Mouse (Mus musculus): Measurements from ENCODE around the gene Ppp1ca. TPM values are rescaled to one million over a fixed set of nuclear protein-coding genes. Genes with fewer than 3 reads are reported as not detected.

Ppp1ca gene
- total and polyA plus RNA-seq, 3 experiments, result 272 to 406 (median 313) TPM

DNA sequence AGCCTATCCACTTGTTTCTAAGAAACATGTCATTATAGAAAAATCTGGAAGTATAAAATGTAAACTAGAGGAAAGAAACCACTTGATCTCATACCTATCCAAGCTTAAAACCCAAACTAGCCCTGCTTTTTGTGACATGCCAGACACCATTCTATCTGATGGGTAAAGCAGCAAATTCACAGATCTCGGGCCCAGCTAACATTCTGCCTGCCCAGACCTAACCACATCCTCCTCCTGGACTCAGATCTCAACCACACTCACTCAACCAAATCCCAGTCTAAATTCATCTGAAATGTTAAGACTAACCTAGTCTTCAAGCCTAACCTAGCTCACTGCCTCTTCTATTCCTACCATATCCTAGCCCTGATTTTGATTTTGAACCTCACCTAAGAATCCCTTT is 26.9 kb downstream of the Ppp1ca start:
- TF ChIP-seq EP300 (IDR thresholded peaks at IDR 0.05; ENCODE audit: insufficient read depth, low read depth, low read length) (no peak), CTCF (IDR thresholded peaks at IDR 0.05) (no peak), POLR2A (IDR thresholded peaks at IDR 0.05; ENCODE audit: insufficient read depth, low read depth, low read length) (no peak)
- 82% methylated on average over 1 of the region's 1 CpGs for WGBS
- H3K4me3 ChIP-seq, result no peak overlapping the region
- DNase-seq, result no peak
- H3K9ac ChIP-seq (ENCODE audit: low read depth, low read length), result no peak overlapping the region
- no peaks in the 10 kb centered on the region for H3K79me2 ChIP-seq (replicated peaks; ENCODE audit: control insufficient read depth, insufficient read depth, low read length)
- intact Hi-C loops (cut with DNase I), result no loop called here
- H3K4me1 ChIP-seq (ENCODE audit: control insufficient read depth, insufficient read depth, low read length), result peaks cover 12% of the 10 kb centered on the region
- no peaks in the 10 kb centered on the region for H3K36me3 ChIP-seq (ENCODE audit: control insufficient read depth, insufficient read depth, low read length)
- H3K27me3 ChIP-seq (ENCODE audit: control insufficient read depth, insufficient read depth, low read length), result no peaks in the 10 kb centered on the region
- no peak overlapping the region for H3K27ac ChIP-seq

DNA sequence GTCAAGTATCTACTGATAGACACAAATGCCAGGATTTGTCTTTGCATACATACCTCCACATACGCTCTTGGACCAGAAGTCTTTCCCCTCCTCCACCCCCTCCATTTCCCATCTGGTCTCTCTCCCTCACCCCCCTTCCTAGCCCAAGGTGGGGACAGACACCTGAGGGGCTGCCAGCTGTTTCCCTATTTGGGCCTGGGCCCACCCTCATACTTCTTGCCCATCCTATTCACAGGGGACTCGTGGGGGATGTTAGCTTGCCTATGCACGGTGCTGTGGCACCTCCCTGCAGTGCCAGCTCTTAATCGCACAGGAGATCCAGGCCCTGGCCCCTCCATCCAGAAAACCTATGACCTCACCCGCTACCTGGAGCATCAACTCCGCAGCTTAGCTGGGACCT is 28.1 kb downstream of the Ppp1ca start:
- no peak for DNase-seq
- intact Hi-C loops (cut with DNase I), result no loop called here
- Histone ChIP-seq H3K9ac (ENCODE audit: low read depth, low read length) (no peak overlapping the region), H3K4me3 (no peak overlapping the region), H3K36me3 (ENCODE audit: control insufficient read depth, insufficient read depth, low read length) (no peaks in the 10 kb centered on the region), H3K79me2 (replicated peaks; ENCODE audit: control insufficient read depth, insufficient read depth, low read length) (no peaks in the 10 kb centered on the region), H3K4me1 (ENCODE audit: control insufficient read depth, insufficient read depth, low read length) (peaks cover 11% of the 10 kb centered on the region), H3K27ac (no peak overlapping the region), H3K27me3 (ENCODE audit: control insufficient read depth, insufficient read depth, low read length) (no peaks in the 10 kb centered on the region)
- TF ChIP-seq EP300 (IDR thresholded peaks at IDR 0.05; ENCODE audit: insufficient read depth, low read depth, low read length) (no peak), CTCF (IDR thresholded peaks at IDR 0.05) (no peak), POLR2A (IDR thresholded peaks at IDR 0.05; ENCODE audit: insufficient read depth, low read depth, low read length) (no peak)
- WGBS, result 89% methylated on average over 6 of the region's 6 CpGs

DNA sequence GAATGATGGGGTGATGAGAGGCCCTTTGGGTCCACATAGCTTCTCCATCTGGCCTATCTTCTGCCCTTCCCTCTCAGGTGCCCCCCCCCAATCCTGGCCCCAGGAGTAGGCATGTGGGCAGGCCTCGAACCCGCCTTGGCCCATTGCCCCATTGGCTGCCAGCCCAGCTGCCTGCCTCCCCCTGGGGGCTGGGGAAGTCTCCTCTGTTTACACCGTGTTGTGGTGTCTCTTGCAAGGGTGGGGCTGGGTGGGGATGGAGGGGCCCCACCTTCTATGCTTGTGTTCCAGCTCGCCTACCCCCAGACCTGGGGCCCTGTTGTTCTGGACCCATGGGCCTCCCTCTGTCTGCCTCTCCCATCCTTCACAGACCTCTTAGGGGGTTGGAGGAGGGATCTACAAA is 28.6 kb downstream of the Ppp1ca start:
- H3K27me3 ChIP-seq (ENCODE audit: control insufficient read depth, insufficient read depth, low read length), result no peaks in the 10 kb centered on the region
- H3K4me3 ChIP-seq, result no peak overlapping the region
- H3K36me3 ChIP-seq (ENCODE audit: control insufficient read depth, insufficient read depth, low read length), result no peaks in the 10 kb centered on the region
- no peak for DNase-seq
- H3K9ac ChIP-seq (ENCODE audit: low read depth, low read length), result no peak overlapping the region
- 43% methylated on average over 4 of the region's 4 CpGs for WGBS
- TF ChIP-seq EP300 (IDR thresholded peaks at IDR 0.05; ENCODE audit: insufficient read depth, low read depth, low read length), result no peak
- peaks cover 11% of the 10 kb centered on the region for H3K4me1 ChIP-seq (ENCODE audit: control insufficient read depth, insufficient read depth, low read length)
- intact Hi-C loops (cut with DNase I), result no loop called here
- no peak overlapping the region for H3K27ac ChIP-seq
- no peaks in the 10 kb centered on the region for H3K79me2 ChIP-seq (replicated peaks; ENCODE audit: control insufficient read depth, insufficient read depth, low read length)

DNA sequence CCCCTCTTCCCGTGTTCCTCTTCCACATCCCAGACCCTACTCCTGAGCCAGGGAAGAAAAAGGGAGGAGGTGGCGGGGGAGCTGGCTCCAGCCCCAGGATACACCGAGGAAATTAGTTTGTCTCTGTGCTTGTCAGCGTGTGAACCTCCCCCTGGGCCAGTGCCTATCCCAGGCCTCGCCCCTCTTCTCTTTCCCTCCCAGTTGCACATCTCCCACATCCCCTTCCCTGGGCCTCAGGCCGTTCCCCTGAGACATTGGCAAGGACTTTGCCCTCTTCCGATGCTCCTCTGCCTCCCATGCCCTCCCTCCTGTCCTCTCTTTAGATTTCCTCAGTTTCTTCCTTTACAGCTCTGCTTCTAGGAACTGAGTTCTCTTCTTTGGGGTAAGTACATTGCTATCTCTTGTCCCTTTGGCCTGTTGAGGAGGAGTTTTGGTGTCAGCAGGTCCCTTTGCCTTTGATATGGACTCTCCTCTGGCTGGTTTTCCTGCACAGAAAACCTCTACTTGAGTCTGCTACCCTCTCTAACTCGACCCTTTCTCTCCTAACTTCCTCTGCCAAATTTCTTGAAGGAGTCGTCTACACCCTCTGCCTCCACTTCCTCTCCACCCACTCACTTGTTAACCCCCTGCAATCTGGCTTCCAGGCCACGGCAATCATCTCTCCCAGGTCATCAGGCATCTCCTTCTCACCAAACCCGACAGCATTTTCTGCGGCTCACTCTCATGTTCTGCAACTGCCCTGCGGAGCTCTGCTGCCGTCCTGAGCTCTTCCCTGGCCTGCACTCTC is 29.3 kb downstream of the Ppp1ca start:
- H3K4me3 ChIP-seq, result no peak overlapping the region
- H3K9ac ChIP-seq (ENCODE audit: low read depth, low read length), result no peak overlapping the region
- intact Hi-C loops (cut with DNase I), result no loop called here
- DNase-seq, result no peak
- WGBS, result 36% methylated on average over 14 of the region's 14 CpGs
- H3K36me3 ChIP-seq (ENCODE audit: control insufficient read depth, insufficient read depth, low read length), result no peaks in the 10 kb centered on the region
- H3K79me2 ChIP-seq (replicated peaks; ENCODE audit: control insufficient read depth, insufficient read depth, low read length), result no peaks in the 10 kb centered on the region
- TF ChIP-seq POLR2A (IDR thresholded peaks at IDR 0.05; ENCODE audit: insufficient read depth, low read depth, low read length), result no peak
- TF ChIP-seq CTCF (IDR thresholded peaks at IDR 0.05), result no peak
- TF ChIP-seq EP300 (IDR thresholded peaks at IDR 0.05; ENCODE audit: insufficient read depth, low read depth, low read length), result no peak
- H3K4me1 ChIP-seq (ENCODE audit: control insufficient read depth, insufficient read depth, low read length), result peaks cover 6% of the 10 kb centered on the region; the same call in 1 of the 2 replicates
- no peaks in the 10 kb centered on the region for H3K27me3 ChIP-seq (ENCODE audit: control insufficient read depth, insufficient read depth, low read length)
- peak overlapping the region; percentile 28 for H3K27ac ChIP-seq

DNA sequence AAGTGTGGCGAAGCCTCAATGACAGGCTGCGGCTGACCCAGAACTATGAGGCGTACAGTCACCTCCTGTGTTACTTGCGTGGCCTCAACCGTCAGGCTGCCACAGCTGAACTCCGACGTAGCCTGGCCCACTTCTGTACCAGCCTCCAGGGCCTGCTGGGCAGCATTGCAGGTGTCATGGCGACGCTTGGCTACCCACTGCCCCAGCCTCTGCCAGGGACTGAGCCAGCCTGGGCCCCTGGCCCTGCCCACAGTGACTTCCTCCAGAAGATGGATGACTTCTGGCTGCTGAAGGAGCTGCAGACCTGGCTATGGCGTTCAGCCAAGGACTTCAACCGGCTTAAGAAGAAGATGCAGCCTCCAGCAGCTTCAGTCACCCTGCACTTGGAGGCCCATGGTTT is 30.3 kb downstream of the Ppp1ca start:
- no peaks in the 10 kb centered on the region for H3K36me3 ChIP-seq (ENCODE audit: control insufficient read depth, insufficient read depth, low read length)
- peaks cover 5% of the 10 kb centered on the region; the same call in 1 of the 2 replicates for H3K4me1 ChIP-seq (ENCODE audit: control insufficient read depth, insufficient read depth, low read length)
- no peaks in the 10 kb centered on the region for H3K27me3 ChIP-seq (ENCODE audit: control insufficient read depth, insufficient read depth, low read length)
- 80% methylated on average over 11 of the region's 11 CpGs for WGBS
- DNase-seq, result no peak
- no peaks in the 10 kb centered on the region for H3K79me2 ChIP-seq (replicated peaks; ENCODE audit: control insufficient read depth, insufficient read depth, low read length)
- intact Hi-C loops (cut with DNase I), result no loop called here
- H3K9ac ChIP-seq (ENCODE audit: low read depth, low read length), result no peak overlapping the region
- TF ChIP-seq CTCF (IDR thresholded peaks at IDR 0.05) (no peak), POLR2A (IDR thresholded peaks at IDR 0.05; ENCODE audit: insufficient read depth, low read depth, low read length) (no peak), EP300 (IDR thresholded peaks at IDR 0.05; ENCODE audit: insufficient read depth, low read depth, low read length) (no peak)
- H3K27ac ChIP-seq, result no peak overlapping the region
- H3K4me3 ChIP-seq, result no peak overlapping the region

DNA sequence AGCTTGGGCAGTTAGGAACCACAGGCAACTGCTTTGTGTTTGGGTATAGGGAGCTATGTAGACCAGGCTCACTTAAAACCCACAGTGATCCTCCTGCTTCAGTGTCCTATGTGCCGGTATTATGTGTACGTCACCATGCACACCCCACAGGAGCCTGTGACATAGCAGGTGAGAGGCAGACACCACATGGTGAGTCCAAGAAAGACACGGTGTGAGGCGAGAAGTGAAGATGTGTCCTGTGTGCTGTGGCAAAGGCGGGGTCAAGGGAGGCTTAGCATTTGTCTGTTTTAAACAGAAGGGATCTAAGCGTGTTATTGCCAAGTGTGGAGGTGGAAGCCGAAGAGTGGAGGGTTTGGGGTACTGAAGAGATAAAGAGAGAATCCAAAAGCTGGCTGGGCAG is 34.9 kb downstream of the Ppp1ca start:
- WGBS, result 89% methylated on average over 7 of the region's 7 CpGs
- peaks cover 6% of the 10 kb centered on the region; the same call in 1 of the 2 replicates for H3K4me1 ChIP-seq (ENCODE audit: control insufficient read depth, insufficient read depth, low read length)
- no peak overlapping the region for H3K4me3 ChIP-seq
- H3K9ac ChIP-seq (ENCODE audit: low read depth, low read length), result no peak overlapping the region
- DNase-seq, result peak in 1 of 2 experiments; percentile 8
- H3K27ac ChIP-seq, result no peak overlapping the region
- H3K79me2 ChIP-seq (replicated peaks; ENCODE audit: control insufficient read depth, insufficient read depth, low read length), result no peaks in the 10 kb centered on the region
- intact Hi-C loops (cut with DNase I), result loop anchor here (5.0 kb wide), 3 partner anchors 99 to 209 kb away; partner anchors contain the start of gene Aip
- H3K36me3 ChIP-seq (ENCODE audit: control insufficient read depth, insufficient read depth, low read length), result no peaks in the 10 kb centered on the region
- TF ChIP-seq CTCF (IDR thresholded peaks at IDR 0.05), result no peak
- no peak for TF ChIP-seq EP300 (IDR thresholded peaks at IDR 0.05; ENCODE audit: insufficient read depth, low read depth, low read length)
- no peak for TF ChIP-seq POLR2A (IDR thresholded peaks at IDR 0.05; ENCODE audit: insufficient read depth, low read depth, low read length)
- no peaks in the 10 kb centered on the region for H3K27me3 ChIP-seq (ENCODE audit: control insufficient read depth, insufficient read depth, low read length)

All from heart, adult 2 months (tissue).